Mouse (Mus musculus): ENCODE results near the gene Cacna1d.

- TF ChIP-seq POLR2A (IDR thresholded peaks at IDR 0.05; ENCODE audit: low read depth, low read length), result no peak
- no peak for TF ChIP-seq CHD2 (IDR thresholded peaks at IDR 0.05; ENCODE audit: low read length)
- TF ChIP-seq CTCF (conservative IDR thresholded peaks at IDR 0.05 in 1 of 2, IDR thresholded peaks at IDR 0.05 in 1 of 2; ENCODE audit: low read depth in 2 of 2, low read length in 2 of 2), result no peak
- TF ChIP-seq ZKSCAN1 (IDR thresholded peaks at IDR 0.05; ENCODE audit: borderline replicate concordance, low read depth, low read length), result no peak
- no peak for TF ChIP-seq UBTF (IDR thresholded peaks at IDR 0.05; ENCODE audit: low read depth, low read length)
- TF ChIP-seq MAX (IDR thresholded peaks at IDR 0.05; ENCODE audit: low read length), result no peak
- no peak for TF ChIP-seq NELFE (IDR thresholded peaks at IDR 0.05; ENCODE audit: low read depth, low read length)
- no peak for TF ChIP-seq MAZ (IDR thresholded peaks at IDR 0.05; ENCODE audit: low read depth, low read length)
- no peak for TF ChIP-seq TCF12 (IDR thresholded peaks at IDR 0.05; ENCODE audit: low read depth, low read length)
- TF ChIP-seq MXI1 (IDR thresholded peaks at IDR 0.05; ENCODE audit: low read depth, low read length), result no peak
Observed at GRCm38 (mm10) chr14:30196959-30197358, 294.3 kb downstream of the Cacna1d start.

Measured in CH12.LX (cell line).